Mouse (Mus musculus) natural killer cell, adult 2 months (primary cell): Measurements from ENCODE around the gene Klra8.
"Not testable (repeated sequence)": the region's sequence is repeated elsewhere in the genome, so short reads cannot be mapped to it uniquely, and the experiment has no call there.

Experiments used
- DNase-seq, 2 experiments: peaks; one replicate each; pipeline ENCODE4 v3.0.0; 2022; ENCODE audit warnings: low spot score in 2 of 2

Klra8 gene

GRCm38 (mm10) chr6:130129798-130130197 is at the start of gene Klra8:
Gene Klra8 (minus strand): TSS chr6:130129898.
- DNase-seq = not testable (repeated sequence)

- DNase-seq = no peak
These were observed 19.2 kb downstream of the Klra8 start for GRCm38 (mm10) chr6:130110485-130110884.

GRCm38 (mm10) chr6:130102743-130103142 is 27.0 kb downstream of the Klra8 start:
- peak in 1 of 2 experiments; percentile 53 for DNase-seq

GRCm38 (mm10) chr6:130092336-130092948 is 37.3 kb downstream of the Klra8 start:
- no peak for DNase-seq

GRCm38 (mm10) chr6:130067171-130067570 is 62.5 kb downstream of the Klra8 start, which contains the start of gene Klra4:
Gene Klra4 (minus strand): TSS chr6:130067271.
- not testable (repeated sequence) for DNase-seq
